Mouse (Mus musculus): ENCODE results near the gene Otulin. TPM values are rescaled to one million over a fixed set of nuclear protein-coding genes. Genes with fewer than 3 reads are reported as not detected.

Otulin gene
- polyA plus RNA-seq, 1 experiment from 2014 or later = 29.5 TPM

- Histone ChIP-seq H3K9ac (replicated peaks; ENCODE audit: low read depth, low read length) (no peak overlapping the region), H3K4me3 (ENCODE audit: low read depth, low read length) (no peak overlapping the region), H3K4me1 (ENCODE audit: control insufficient read depth, insufficient read depth, low read length) (no peaks in the 10 kb centered on the region), H3K9me3 (ENCODE audit: control insufficient read depth, low read length) (no peaks in the 10 kb centered on the region), H3K36me3 (ENCODE audit: control insufficient read depth, insufficient read depth, low read length) (peaks cover 9% of the 10 kb centered on the region; the same call in 1 of the 2 replicates), H3K27me3 (ENCODE audit: control insufficient read depth, insufficient read depth, low read length) (no peaks in the 10 kb centered on the region), H3K4me2 (ENCODE audit: low read depth, low read length) (no peak overlapping the region), H3K27ac (ENCODE audit: low read depth, low read length) (no peak overlapping the region)
- ATAC-seq (ENCODE audit: low read depth) = no peak
- WGBS = 76% methylated on average over 8 of the region's 8 CpGs
These were observed 59.3 kb downstream of the Otulin start for GRCm38 (mm10) chr15:27571179-27571578.

GRCm38 (mm10) chr15:27570385-27570784 lies 60.1 kb downstream of the Otulin start:
- peaks cover 9% of the 10 kb centered on the region; the same call in 1 of the 2 replicates for H3K36me3 ChIP-seq (ENCODE audit: control insufficient read depth, insufficient read depth, low read length)
- 86% methylated on average over 4 of the region's 4 CpGs for WGBS
- no peak overlapping the region for H3K9ac ChIP-seq (replicated peaks; ENCODE audit: low read depth, low read length)
- no peaks in the 10 kb centered on the region for H3K9me3 ChIP-seq (ENCODE audit: control insufficient read depth, low read length)
- H3K4me2 ChIP-seq (ENCODE audit: low read depth, low read length) = no peak overlapping the region
- H3K4me1 ChIP-seq (ENCODE audit: control insufficient read depth, insufficient read depth, low read length) = no peaks in the 10 kb centered on the region
- H3K27ac ChIP-seq (ENCODE audit: low read depth, low read length) = no peak overlapping the region
- no peak for ATAC-seq (ENCODE audit: low read depth)
- H3K4me3 ChIP-seq (ENCODE audit: low read depth, low read length) = no peak overlapping the region
- no peaks in the 10 kb centered on the region for H3K27me3 ChIP-seq (ENCODE audit: control insufficient read depth, insufficient read depth, low read length)

- H3K4me3 ChIP-seq (ENCODE audit: low read depth, low read length) = no peak overlapping the region
- no peaks in the 10 kb centered on the region for H3K4me1 ChIP-seq (ENCODE audit: control insufficient read depth, insufficient read depth, low read length)
- ATAC-seq (ENCODE audit: low read depth) = no peak
- H3K9me3 ChIP-seq (ENCODE audit: control insufficient read depth, low read length) = no peaks in the 10 kb centered on the region
- H3K36me3 ChIP-seq (ENCODE audit: control insufficient read depth, insufficient read depth, low read length) = peaks cover 9% of the 10 kb centered on the region; the same call in 1 of the 2 replicates
- no peaks in the 10 kb centered on the region for H3K27me3 ChIP-seq (ENCODE audit: control insufficient read depth, insufficient read depth, low read length)
- no peak overlapping the region for H3K4me2 ChIP-seq (ENCODE audit: low read depth, low read length)
- no peak overlapping the region for H3K9ac ChIP-seq (replicated peaks; ENCODE audit: low read depth, low read length)
- H3K27ac ChIP-seq (ENCODE audit: low read depth, low read length) = no peak overlapping the region
- WGBS = 75% methylated on average over 2 of the region's 2 CpGs
These were observed 60.6 kb downstream of the Otulin start for GRCm38 (mm10) chr15:27569924-27570323.

GRCm38 (mm10) chr15:27568371-27568770 lies 62.1 kb downstream of the Otulin start:
- no peaks in the 10 kb centered on the region for H3K27me3 ChIP-seq (ENCODE audit: control insufficient read depth, insufficient read depth, low read length)
- 68% methylated on average over 6 of the region's 6 CpGs for WGBS
- no peak overlapping the region for H3K9ac ChIP-seq (replicated peaks; ENCODE audit: low read depth, low read length)
- peaks cover 9% of the 10 kb centered on the region; the same call in 1 of the 2 replicates for H3K36me3 ChIP-seq (ENCODE audit: control insufficient read depth, insufficient read depth, low read length)
- no peak overlapping the region for H3K4me3 ChIP-seq (ENCODE audit: low read depth, low read length)
- no peak overlapping the region for H3K4me2 ChIP-seq (ENCODE audit: low read depth, low read length)
- no peak overlapping the region for H3K27ac ChIP-seq (ENCODE audit: low read depth, low read length)
- ATAC-seq (ENCODE audit: low read depth) = no peak
- H3K4me1 ChIP-seq (ENCODE audit: control insufficient read depth, insufficient read depth, low read length) = no peaks in the 10 kb centered on the region
- H3K9me3 ChIP-seq (ENCODE audit: control insufficient read depth, low read length) = no peaks in the 10 kb centered on the region

GRCm38 (mm10) chr15:27567356-27567755 lies 63.1 kb downstream of the Otulin start:
- H3K4me2 ChIP-seq (ENCODE audit: low read depth, low read length) = no peak overlapping the region
- no peaks in the 10 kb centered on the region for H3K9me3 ChIP-seq (ENCODE audit: control insufficient read depth, low read length)
- H3K4me1 ChIP-seq (ENCODE audit: control insufficient read depth, insufficient read depth, low read length) = no peaks in the 10 kb centered on the region
- no peak overlapping the region for H3K9ac ChIP-seq (replicated peaks; ENCODE audit: low read depth, low read length)
- H3K36me3 ChIP-seq (ENCODE audit: control insufficient read depth, insufficient read depth, low read length) = peaks cover 9% of the 10 kb centered on the region; the same call in 1 of the 2 replicates
- no peak overlapping the region for H3K4me3 ChIP-seq (ENCODE audit: low read depth, low read length)
- ATAC-seq (ENCODE audit: low read depth) = no peak
- H3K27me3 ChIP-seq (ENCODE audit: control insufficient read depth, insufficient read depth, low read length) = no peaks in the 10 kb centered on the region
- H3K27ac ChIP-seq (ENCODE audit: low read depth, low read length) = no peak overlapping the region
- WGBS = 95% methylated on average over 16 of the region's 16 CpGs

GRCm38 (mm10) chr15:27565626-27566185 lies 64.8 kb downstream of the Otulin start:
- H3K36me3 ChIP-seq (ENCODE audit: control insufficient read depth, insufficient read depth, low read length) = peaks cover 9% of the 10 kb centered on the region; the same call in 1 of the 2 replicates
- H3K9me3 ChIP-seq (ENCODE audit: control insufficient read depth, low read length) = no peaks in the 10 kb centered on the region
- WGBS = 86% methylated on average over 10 of the region's 10 CpGs
- no peaks in the 10 kb centered on the region for H3K27me3 ChIP-seq (ENCODE audit: control insufficient read depth, insufficient read depth, low read length)
- no peak for ATAC-seq (ENCODE audit: low read depth)
- H3K4me1 ChIP-seq (ENCODE audit: control insufficient read depth, insufficient read depth, low read length) = no peaks in the 10 kb centered on the region
- no peak overlapping the region for H3K4me3 ChIP-seq (ENCODE audit: low read depth, low read length)
- no peak overlapping the region for H3K27ac ChIP-seq (ENCODE audit: low read depth, low read length)
- H3K9ac ChIP-seq (replicated peaks; ENCODE audit: low read depth, low read length) = no peak overlapping the region
- no peak overlapping the region for H3K4me2 ChIP-seq (ENCODE audit: low read depth, low read length)

- peak; percentile 39; the same call in 1 of the 2 replicates for ATAC-seq (ENCODE audit: low read depth)
- H3K4me1 ChIP-seq (ENCODE audit: control insufficient read depth, insufficient read depth, low read length) = 0 out of 2 replicates have a peak, but pooled peaks cover 2% of the 10 kb centered on the region
- WGBS = 88% methylated on average over 14 of the region's 14 CpGs
- no peaks in the 10 kb centered on the region for H3K9me3 ChIP-seq (ENCODE audit: control insufficient read depth, low read length)
- H3K27ac ChIP-seq (ENCODE audit: low read depth, low read length) = no peak overlapping the region
- H3K9ac ChIP-seq (replicated peaks; ENCODE audit: low read depth, low read length) = no peak overlapping the region
- no peak overlapping the region for H3K4me2 ChIP-seq (ENCODE audit: low read depth, low read length)
- H3K4me3 ChIP-seq (ENCODE audit: low read depth, low read length) = no peak overlapping the region
- H3K27me3 ChIP-seq (ENCODE audit: control insufficient read depth, insufficient read depth, low read length) = no peaks in the 10 kb centered on the region
- peaks cover 9% of the 10 kb centered on the region; the same call in 1 of the 2 replicates for H3K36me3 ChIP-seq (ENCODE audit: control insufficient read depth, insufficient read depth, low read length)
These were observed 66.1 kb downstream of the Otulin start for GRCm38 (mm10) chr15:27564106-27565100.

- Histone ChIP-seq H3K9ac (replicated peaks; ENCODE audit: low read depth, low read length) (no peak overlapping the region), H3K27me3 (ENCODE audit: control insufficient read depth, insufficient read depth, low read length) (no peaks in the 10 kb centered on the region), H3K4me1 (ENCODE audit: control insufficient read depth, insufficient read depth, low read length) (peaks cover 9% of the 10 kb centered on the region; the same call in 1 of the 2 replicates), H3K36me3 (ENCODE audit: control insufficient read depth, insufficient read depth, low read length) (no peaks in the 10 kb centered on the region; the same call in 1 of the 2 replicates), H3K9me3 (ENCODE audit: control insufficient read depth, low read length) (no peaks in the 10 kb centered on the region), H3K4me3 (ENCODE audit: low read depth, low read length) (no peak overlapping the region), H3K27ac (ENCODE audit: low read depth, low read length) (no peak overlapping the region), H3K4me2 (ENCODE audit: low read depth, low read length) (no peak overlapping the region)
- no peak for ATAC-seq (ENCODE audit: low read depth)
- 88% methylated on average over 11 of the region's 11 CpGs for WGBS
These were observed 70.2 kb downstream of the Otulin start for GRCm38 (mm10) chr15:27560315-27560714.

All from neural tube, embryonic 14.5 days (tissue).